Mouse (Mus musculus) hematopoietic stem cell, adult 5-6 weeks (primary cell): Measurements from ENCODE around the gene Lrch4. TPM values are rescaled to one million over a fixed set of nuclear protein-coding genes. Genes with fewer than 3 reads are reported as not detected.

ENCODE experiments used
- ATAC-seq, 2 experiments: fragments of 125-278 bp in 1 of 2; replicated peaks in 1 of 2; 2 replicates each; pipeline ENCODE4 v1.8.0; 2016 to 2017; ENCODE audit warnings: inconsistent platforms in 2 of 2, mild to moderate bottlenecking in 2 of 2, moderate number of reproducible peaks in 2 of 2, low read depth in 1 of 2, moderate TSS enrichment in 1 of 2; ENCODE audit not compliant: low FRiP score in 2 of 2, poor library complexity in 2 of 2, severe bottlenecking in 2 of 2, insufficient read depth in 1 of 2, low TSS enrichment in 1 of 2
- total RNA-seq: library from RNA; stranded (forward); fragments of 172-1452, 232-1000 nt; gene quantifications from 2 replicates; pipeline ENCODE4 v1.2.3, GENCODE M21; 2017

Gene Lrch4
- total RNA-seq = 26.4 and 43.3 TPM in 2 replicates

GRCm38 (mm10) chr5:137628498-137629305 lies at the start of gene Lrch4, which contains the start of the genes Fbxo24 and Gm20605:
Lrch4 (plus strand) TSS chr5:137629121.
Fbxo24 (minus strand) TSS chr5:137629002.
Gm20605 (plus strand) TSS chr5:137629175.
- peak; percentile 85 to 88 for ATAC-seq

- no peak for ATAC-seq
Measured at GRCm38 (mm10) chr5:137580246-137580645, 48.7 kb upstream of the Lrch4 start.

GRCm38 (mm10) chr5:137582702-137583101 lies 46.2 kb upstream of the Lrch4 start:
- no peak for ATAC-seq

GRCm38 (mm10) chr5:137583670-137584169 lies 45.2 kb upstream of the Lrch4 start:
- no peak for ATAC-seq

GRCm38 (mm10) chr5:137584976-137585375 lies 43.9 kb upstream of the Lrch4 start:
- ATAC-seq = peak in 1 of 2 experiments; percentile 71; a peak in 3 of 4 replicates

GRCm38 (mm10) chr5:137590507-137590906 lies 38.4 kb upstream of the Lrch4 start:
- ATAC-seq = no peak

- no peak for ATAC-seq
Measured at GRCm38 (mm10) chr5:137595921-137596320, 33.0 kb upstream of the Lrch4 start.

- peak; percentile 18 to 20; a peak in 1 of 4 replicates for ATAC-seq
Measured at GRCm38 (mm10) chr5:137596601-137597261, 32.2 kb upstream of the Lrch4 start.

GRCm38 (mm10) chr5:137597625-137598024 lies 31.3 kb upstream of the Lrch4 start:
- no peak for ATAC-seq

GRCm38 (mm10) chr5:137598100-137598826 lies 30.7 kb upstream of the Lrch4 start:
- ATAC-seq = no peak

GRCm38 (mm10) chr5:137599600-137599999 lies 29.3 kb upstream of the Lrch4 start:
- no peak for ATAC-seq

GRCm38 (mm10) chr5:137600281-137600618 lies 28.7 kb upstream of the Lrch4 start:
- peak in 1 of 2 experiments; percentile 10; a peak in 1 of 4 replicates for ATAC-seq

GRCm38 (mm10) chr5:137600619-137601364 lies 28.1 kb upstream of the Lrch4 start, which contains the start of gene Mospd3:
Mospd3 (minus strand) TSS chr5:137601058.
- ATAC-seq = peak; percentile 94 to 95

GRCm38 (mm10) chr5:137601365-137601729 lies 27.6 kb upstream of the Lrch4 start:
- ATAC-seq = no peak

- no peak for ATAC-seq
Measured at GRCm38 (mm10) chr5:137607860-137608653, 20.9 kb upstream of the Lrch4 start.

- no peak for ATAC-seq
Measured at GRCm38 (mm10) chr5:137608654-137609190, 20.2 kb upstream of the Lrch4 start.
